Mouse (Mus musculus) gastrocnemius, adult 2 months (tissue): ENCODE data around the gene Cacng7. TPM values are rescaled to one million over a fixed set of nuclear protein-coding genes. Genes with fewer than 3 reads are reported as not detected.
A peak's percentile ranks its signal among the peaks of the same experiment; 100 is the strongest.
"Not testable (repeated sequence)": the region's sequence is repeated elsewhere in the genome, so short reads cannot be mapped to it uniquely, and the experiment has no call there.

Experiments used
- DNase-seq: peaks from one replicate; pipeline ENCODE4 v3.0.0; 2022
- H3K27ac ChIP-seq: fragments of 200-600 bp; 2 replicates; pipeline ENCODE4 v1.8.1; 2022; ENCODE audit warnings: mild to moderate bottlenecking
- H3K4me3 ChIP-seq: fragments of 200-600 bp; 2 replicates; pipeline ENCODE4 v1.8.1; 2022; ENCODE audit warnings: mild to moderate bottlenecking, moderate library complexity
- CTCF ChIP-seq: fragments of 200-600 bp; IDR thresholded peaks from 2 replicates; pipeline ENCODE4 v1.8.1; 2022; ENCODE audit warnings: antibody characterized with exemption, mild to moderate bottlenecking, moderate library complexity
- intact Hi-C: fragments of 180-260 bp; cut with DNase I; formaldehyde crosslinking; loops from one replicate; pipeline ENCODE4 v1.15.1; 2025
- total RNA-seq, 2 experiments: library from RNA; stranded (reverse); gene quantifications; 2 replicates each; pipeline ENCODE4 v1.2.3; 2021

The Cacng7 gene
- total RNA-seq, 2 experiments from 2014 or later: 8.4 to 16.2 TPM

- H3K27ac ChIP-seq: no peak overlapping the region
- no peak for TF ChIP-seq CTCF
- H3K4me3 ChIP-seq: no peak overlapping the region
- no peak for DNase-seq
- intact Hi-C loops: no loop called here
Observed at GRCm38 (mm10) chr7:3388885-3389284, 56.1 kb downstream of the Cacng7 start.

- H3K4me3 ChIP-seq: no peak overlapping the region
- peak; percentile 28 for DNase-seq
- no peak overlapping the region for H3K27ac ChIP-seq
- intact Hi-C loops: no loop called here
- no peak for TF ChIP-seq CTCF
Observed at GRCm38 (mm10) chr7:3389444-3390412, 57.0 kb downstream of the Cacng7 start.

- intact Hi-C loops: no loop called here
- no peak within 1 kb of the TSS for H3K4me3 ChIP-seq
Observed at GRCm38 (mm10) chr7:3390413-3391080, 57.8 kb downstream of the Cacng7 start, which contains the start of gene Cacng8. TSS of gene Cacng8 (plus strand) at chr7:3390683.

GRCm38 (mm10) chr7:3391081-3391451 lies 58.3 kb downstream of the Cacng7 start:
- no peak overlapping the region for H3K27ac ChIP-seq
- intact Hi-C loops: no loop called here
- no peak for DNase-seq
- TF ChIP-seq CTCF: no peak
- H3K4me3 ChIP-seq: no peak overlapping the region

More at GRCm38 (mm10) chr7:3390413-3391080, 57.8 kb downstream of the Cacng7 start, which contains the start of gene Cacng8:
- no peak for DNase-seq
- no peak within 1 kb of the TSS for H3K27ac ChIP-seq
- TF ChIP-seq CTCF: no peak

GRCm38 (mm10) chr7:3391809-3392208 lies 59.1 kb downstream of the Cacng7 start:
- Histone ChIP-seq H3K27ac (no peak overlapping the region), H3K4me3 (no peak overlapping the region)
- no peak for TF ChIP-seq CTCF
- DNase-seq: no peak
- intact Hi-C loops: no loop called here

GRCm38 (mm10) chr7:3397355-3397754 lies 64.6 kb downstream of the Cacng7 start:
- TF ChIP-seq CTCF: no peak
- intact Hi-C loops: no loop called here

GRCm38 (mm10) chr7:3397797-3398196 lies 65.0 kb downstream of the Cacng7 start:
- no peak for DNase-seq
- no peak for TF ChIP-seq CTCF
- intact Hi-C loops: no loop called here
- H3K27ac ChIP-seq: no peak overlapping the region
- no peak overlapping the region for H3K4me3 ChIP-seq

More at GRCm38 (mm10) chr7:3397355-3397754, 64.6 kb downstream of the Cacng7 start:
- DNase-seq: no peak
- no peak overlapping the region for H3K4me3 ChIP-seq
- no peak overlapping the region for H3K27ac ChIP-seq

- H3K4me3 ChIP-seq, H3K27ac ChIP-seq, DNase-seq, intact Hi-C loops: not testable (repeated sequence)
Observed at GRCm38 (mm10) chr7:3398363-3398762, 65.6 kb downstream of the Cacng7 start.

GRCm38 (mm10) chr7:3399937-3400336 lies 67.2 kb downstream of the Cacng7 start:
- no peak overlapping the region for H3K4me3 ChIP-seq
- no peak for DNase-seq
- H3K27ac ChIP-seq: no peak overlapping the region
- intact Hi-C loops: no loop called here
- TF ChIP-seq CTCF: no peak

GRCm38 (mm10) chr7:3409729-3410520 lies 77.2 kb downstream of the Cacng7 start:
- intact Hi-C loops: loop anchor here (10.0 kb wide), 1 partner anchor 75 kb away; the partner anchor contains the start of gene Cacng7
- no peak for DNase-seq
- TF ChIP-seq CTCF: no peak
- Histone ChIP-seq H3K27ac (no peak overlapping the region), H3K4me3 (no peak overlapping the region)

- peak; percentile 28 for DNase-seq
- Histone ChIP-seq H3K4me3 (peak overlapping the region; percentile 64), H3K27ac (no peak overlapping the region)
- intact Hi-C loops: loop anchor here (10.0 kb wide), 1 partner anchor 77 kb away; the partner anchor contains the start of gene Cacng7
- TF ChIP-seq CTCF: no peak
Observed at GRCm38 (mm10) chr7:3411160-3411941, 78.6 kb downstream of the Cacng7 start.
